Mouse (Mus musculus): ENCODE results near the gene Ambn. TPM values are rescaled to one million over a fixed set of nuclear protein-coding genes. Genes with fewer than 3 reads are reported as not detected.

Gene Ambn
- polyA plus RNA-seq, 1 experiment from 2014 or later = not detected

- H3K27me3 ChIP-seq (replicated peaks) = no peaks in the 10 kb centered on the region
- no peaks in the 10 kb centered on the region for H3K9me3 ChIP-seq
- no peak overlapping the region for H3K9ac ChIP-seq
- no peak overlapping the region for H3K4me2 ChIP-seq
- H3K4me1 ChIP-seq = no peaks in the 10 kb centered on the region
- no peak for ATAC-seq (ENCODE audit: extremely low read depth, insufficient number of reproducible peaks, low FRiP score, low TSS enrichment)
- 73% methylated on average over 1 of the region's 1 CpGs for WGBS
- H3K4me3 ChIP-seq = no peak overlapping the region
- no peak overlapping the region for H3K27ac ChIP-seq (replicated peaks)
- H3K36me3 ChIP-seq = no peaks in the 10 kb centered on the region
These were observed 53.2 kb downstream of the Ambn start for GRCm38 (mm10) chr5:88508990-88509389.

Other genes starting within 250 kb of the Ambn start
- not detected in 2 replicates for gene Gm7714, start 187.1 kb upstream of the Ambn start, polyA plus RNA-seq (2015; fragmentation: Nextera tagmentation; extraction: Ambion mirVana)
- not detected in 2 replicates for gene Prol1, start 138.7 kb upstream of the Ambn start, polyA plus RNA-seq (2015; fragmentation: Nextera tagmentation; extraction: Ambion mirVana)
- not detected in 2 replicates for gene Amtn, start 79.9 kb upstream of the Ambn start, polyA plus RNA-seq (2015; fragmentation: Nextera tagmentation; extraction: Ambion mirVana)
- not detected in 2 replicates for gene Enam, start 32.0 kb downstream of the Ambn start, polyA plus RNA-seq (2015; fragmentation: Nextera tagmentation; extraction: Ambion mirVana)
- 0.29 and 0.32 TPM in 2 replicates for gene Jchain, start 71.9 kb downstream of the Ambn start, polyA plus RNA-seq (2015; fragmentation: Nextera tagmentation; extraction: Ambion mirVana)
- 44.0 and 49.1 TPM in 2 replicates for gene Utp3, start 98.5 kb downstream of the Ambn start, polyA plus RNA-seq (2015; fragmentation: Nextera tagmentation; extraction: Ambion mirVana)
- gene Rufy3, start 109.0 kb downstream of the Ambn start, polyA plus RNA-seq (2015; fragmentation: Nextera tagmentation; extraction: Ambion mirVana) = 8.5 and 9.2 TPM in 2 replicates
- gene Grsf1, start 220.2 kb downstream of the Ambn start, polyA plus RNA-seq (2015; fragmentation: Nextera tagmentation; extraction: Ambion mirVana) = 61.5 and 65.6 TPM in 2 replicates